Mouse (Mus musculus): Measurements from ENCODE around the gene Apobec3. TPM values are rescaled to one million over a fixed set of nuclear protein-coding genes. Genes with fewer than 3 reads are reported as not detected.

Gene Apobec3
- polyA plus RNA-seq, 1 experiment from 2014 or later, result 13.5 TPM

DNA sequence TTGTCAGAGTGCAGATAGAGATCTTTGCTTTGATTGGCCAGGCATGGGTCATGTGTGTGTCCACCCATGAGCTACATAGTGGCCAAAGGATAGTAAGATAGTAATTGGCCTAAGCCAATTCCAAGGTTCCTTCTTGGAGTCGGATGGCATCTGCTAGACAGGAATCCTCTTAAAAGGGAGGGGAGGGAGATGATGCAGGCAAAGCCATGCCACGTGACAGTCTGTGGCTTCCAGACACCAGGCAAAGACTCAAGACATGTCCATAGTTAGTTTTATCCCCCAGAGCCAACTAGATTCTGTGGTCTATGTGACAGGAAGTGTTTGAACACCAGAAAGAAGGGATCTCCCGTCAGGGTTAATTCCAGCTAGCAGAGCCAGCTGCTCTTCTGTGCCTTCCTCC is 67.0 kb downstream of the Apobec3 start:
- Histone ChIP-seq H3K4me3 (no peak overlapping the region), H3K4me1 (no peaks in the 10 kb centered on the region), H3K36me3 (no peaks in the 10 kb centered on the region), H3K4me2 (replicated peaks) (no peak overlapping the region), H3K9me3 (no peaks in the 10 kb centered on the region), H3K9ac (no peak overlapping the region), H3K27ac (no peak overlapping the region), H3K27me3 (no peaks in the 10 kb centered on the region)
- 62% methylated on average over 3 of the region's 3 CpGs for WGBS
- no peak for ATAC-seq (ENCODE audit: low FRiP score, low read depth)

DNA sequence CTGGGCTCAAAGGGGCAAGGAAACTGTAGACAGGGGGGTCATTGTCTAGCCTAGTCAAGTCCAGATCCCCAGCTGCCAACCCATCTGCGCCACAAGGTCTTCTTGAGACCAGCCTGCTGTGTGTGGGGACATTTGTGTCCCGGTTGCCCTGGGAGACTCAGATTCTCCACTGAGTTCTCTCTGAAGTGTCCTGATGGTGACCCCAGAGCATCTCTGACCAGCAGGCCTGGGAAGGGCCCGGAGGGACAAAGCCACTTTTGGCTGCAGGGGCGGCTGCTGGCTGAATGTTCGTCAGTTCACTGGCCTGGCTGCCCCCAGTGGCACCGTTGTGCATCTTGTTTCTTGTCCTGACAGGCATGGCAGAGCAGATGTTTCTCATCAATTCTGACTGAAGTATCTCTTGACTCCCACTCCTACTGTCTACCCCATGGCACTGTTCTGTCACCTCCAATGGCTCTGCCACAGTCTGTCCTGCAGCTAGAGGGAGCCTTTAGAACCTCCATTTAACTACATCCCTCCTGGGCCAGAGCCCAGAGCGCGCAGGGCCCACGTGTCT is 70.0 kb downstream of the Apobec3 start:
- Histone ChIP-seq H3K36me3 (no peaks in the 10 kb centered on the region), H3K4me3 (no peak overlapping the region), H3K9me3 (0 out of 2 replicates have a peak, but pooled peaks cover 1% of the 10 kb centered on the region), H3K4me2 (replicated peaks) (no peak overlapping the region), H3K9ac (no peak overlapping the region), H3K27ac (no peak overlapping the region), H3K27me3 (no peaks in the 10 kb centered on the region), H3K4me1 (no peaks in the 10 kb centered on the region)
- WGBS, result 64% methylated on average over 9 of the region's 9 CpGs
- no peak for ATAC-seq (ENCODE audit: low FRiP score, low read depth)

DNA sequence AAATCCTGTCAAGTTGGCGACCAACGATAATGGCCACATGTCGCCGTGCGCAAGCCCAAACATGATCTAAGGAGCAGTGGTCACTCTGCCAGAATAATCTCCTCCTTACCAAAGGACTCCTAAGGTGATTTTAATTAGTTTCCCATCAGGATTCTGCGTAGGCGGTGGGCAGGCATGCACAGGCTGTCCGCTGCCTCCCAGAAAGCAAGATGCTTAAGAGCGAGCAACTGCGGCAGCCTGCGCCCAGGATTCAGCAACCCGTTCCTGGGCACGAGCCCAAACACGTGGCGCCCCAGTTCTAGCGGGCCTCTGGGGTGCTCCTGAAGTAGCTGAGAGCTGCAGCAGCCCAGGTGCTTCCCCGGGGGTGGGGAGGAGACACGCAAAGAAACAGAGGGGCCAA is 71.2 kb downstream of the Apobec3 start:
- WGBS, result 81% methylated on average over 18 of the region's 18 CpGs
- H3K4me1 ChIP-seq, result no peaks in the 10 kb centered on the region
- H3K9me3 ChIP-seq, result 0 out of 2 replicates have a peak, but pooled peaks cover 2% of the 10 kb centered on the region
- H3K27ac ChIP-seq, result no peak overlapping the region
- no peak overlapping the region for H3K9ac ChIP-seq
- no peak overlapping the region for H3K4me3 ChIP-seq
- no peaks in the 10 kb centered on the region for H3K36me3 ChIP-seq
- no peak for ATAC-seq (ENCODE audit: low FRiP score, low read depth)
- H3K4me2 ChIP-seq (replicated peaks), result no peak overlapping the region
- H3K27me3 ChIP-seq, result no peaks in the 10 kb centered on the region

DNA sequence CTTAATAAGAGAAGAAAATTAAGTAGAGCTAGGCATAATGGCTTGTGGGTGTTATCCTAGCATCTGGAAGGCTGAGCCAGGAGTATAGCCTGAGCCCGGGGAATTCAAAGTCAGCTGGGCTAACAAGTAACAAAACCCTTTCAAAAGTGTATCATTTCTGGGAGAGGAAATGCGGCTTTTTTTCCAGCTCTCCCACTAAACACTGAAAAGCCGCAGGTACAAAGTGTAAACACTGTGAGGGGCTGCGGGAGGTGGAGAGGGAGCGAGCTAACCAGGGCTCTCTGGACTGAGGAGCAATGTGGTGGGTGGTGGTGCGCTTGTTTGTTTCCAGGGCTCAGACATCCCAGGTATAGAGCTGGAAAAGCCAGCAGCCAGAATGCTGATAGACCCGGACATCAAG is 72.9 kb downstream of the Apobec3 start:
- Histone ChIP-seq H3K36me3 (no peaks in the 10 kb centered on the region), H3K27ac (no peak overlapping the region), H3K4me2 (replicated peaks) (no peak overlapping the region), H3K4me3 (no peak overlapping the region), H3K9ac (no peak overlapping the region), H3K9me3 (0 out of 2 replicates have a peak, but pooled peaks cover 2% of the 10 kb centered on the region), H3K4me1 (no peaks in the 10 kb centered on the region), H3K27me3 (no peaks in the 10 kb centered on the region)
- WGBS, result 87% methylated on average over 7 of the region's 7 CpGs
- ATAC-seq (ENCODE audit: low FRiP score, low read depth), result no peak

Other genes with a start within 250 kb of the Apobec3 start
- gene Fam227a, start 232.7 kb upstream of the Apobec3 start, polyA plus RNA-seq (2015; fragmentation: Nextera tagmentation; extraction: Ambion mirVana), result 1.4 and 2.2 TPM in 2 replicates
- gene Cby1, start 232.5 kb upstream of the Apobec3 start, polyA plus RNA-seq (2015; fragmentation: Nextera tagmentation; extraction: Ambion mirVana), result 55.1 and 59.5 TPM in 2 replicates
- 221 and 226 TPM in 2 replicates for gene Tomm22, start 220.8 kb upstream of the Apobec3 start, polyA plus RNA-seq (2015; fragmentation: Nextera tagmentation; extraction: Ambion mirVana)
- 24.8 and 26.7 TPM in 2 replicates for gene Josd1, start 203.7 kb upstream of the Apobec3 start, polyA plus RNA-seq (2015; fragmentation: Nextera tagmentation; extraction: Ambion mirVana)
- gene Gtpbp1, start 200.8 kb upstream of the Apobec3 start, polyA plus RNA-seq (2015; fragmentation: Nextera tagmentation; extraction: Ambion mirVana), result 37.1 and 40.8 TPM in 2 replicates
- 5.5 and 7.8 TPM in 2 replicates for gene Sun2, start 149.1 kb upstream of the Apobec3 start, polyA plus RNA-seq (2015; fragmentation: Nextera tagmentation; extraction: Ambion mirVana)
- gene Dnal4, start 113.8 kb upstream of the Apobec3 start, polyA plus RNA-seq (2015; fragmentation: Nextera tagmentation; extraction: Ambion mirVana), result 69.5 and 74.1 TPM in 2 replicates
- 2.7 and 2.9 TPM in 2 replicates for gene Nptxr, start 86.9 kb upstream of the Apobec3 start, polyA plus RNA-seq (2015; fragmentation: Nextera tagmentation; extraction: Ambion mirVana)
- gene Npcd, start 57.4 kb upstream of the Apobec3 start, polyA plus RNA-seq (2015; fragmentation: Nextera tagmentation; extraction: Ambion mirVana), result 0.46 and 0.60 TPM in 2 replicates
- 45.4 and 54.5 TPM in 2 replicates for gene Cbx6, start 57.0 kb upstream of the Apobec3 start, polyA plus RNA-seq (2015; fragmentation: Nextera tagmentation; extraction: Ambion mirVana)
- 1.8 and 2.2 TPM in 2 replicates for gene Cbx7, start 79.5 kb downstream of the Apobec3 start, polyA plus RNA-seq (2015; fragmentation: Nextera tagmentation; extraction: Ambion mirVana)
- gene Pdgfb, start 123.3 kb downstream of the Apobec3 start, polyA plus RNA-seq (2015; fragmentation: Nextera tagmentation; extraction: Ambion mirVana), result 3.0 and 3.2 TPM in 2 replicates
- gene Syngr1, start 199.7 kb downstream of the Apobec3 start, polyA plus RNA-seq (2015; fragmentation: Nextera tagmentation; extraction: Ambion mirVana), result 5.5 and 5.6 TPM in 2 replicates
- gene Rpl3, start 200.2 kb downstream of the Apobec3 start, polyA plus RNA-seq (2015; fragmentation: Nextera tagmentation; extraction: Ambion mirVana), result 1,057 and 1,068 TPM in 2 replicates
- 45.6 and 45.8 TPM in 2 replicates for gene Tab1, start 241.5 kb downstream of the Apobec3 start, polyA plus RNA-seq (2015; fragmentation: Nextera tagmentation; extraction: Ambion mirVana)